Mouse (Mus musculus) megakaryocyte, embryonic 14.5 days (primary cell): ENCODE measurements around the gene 1700025G04Rik.

Source experiments
- FLI1 ChIP-seq: IDR thresholded peaks from 2 replicates; pipeline ENCODE4 v1.6.1; 2012; ENCODE audit warnings: low read length, inconsistent platforms, mixed read lengths
- GATA1 ChIP-seq: IDR thresholded peaks from 3 replicates; pipeline ENCODE4 v1.6.1; 2012; ENCODE audit warnings: mixed read lengths, low read length, inconsistent platforms, borderline replicate concordance

DNA sequence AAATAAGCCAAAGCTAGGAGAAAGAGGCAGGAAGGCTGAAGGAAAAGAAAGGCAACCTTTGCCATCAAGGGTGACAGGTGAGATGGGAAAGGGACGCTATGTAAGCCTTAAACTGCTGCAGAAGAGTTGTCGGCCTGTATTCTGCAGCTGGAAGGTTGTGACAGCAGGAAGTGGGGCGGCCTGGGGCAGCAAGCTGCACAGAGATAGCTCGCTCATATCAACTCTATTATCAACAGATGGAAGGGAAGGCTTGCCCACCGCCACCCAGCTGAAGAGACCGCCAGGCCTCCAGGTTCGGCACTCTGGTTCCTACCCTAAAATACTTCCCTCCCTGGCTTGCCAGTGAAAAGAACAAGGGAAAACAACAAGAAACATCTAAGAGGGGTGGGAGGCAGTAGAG is 39.9 kb downstream of the 1700025G04Rik start:
- TF ChIP-seq GATA1 (no peak), FLI1 (no peak)
